Mouse (Mus musculus) MEL (cell line): ENCODE results near the gene Msmp. TPM values are rescaled to one million over a fixed set of nuclear protein-coding genes. Genes with fewer than 3 reads are reported as not detected.

Experiments
- DNase-seq: peaks from one replicate; pipeline ENCODE4 v3.0.0; 2011; ENCODE audit warnings: low read depth, low spot score
- H3K27ac ChIP-seq: 2 replicates; pipeline ENCODE4 v1.5.1; 2012; ENCODE audit warnings: low read depth, mild to moderate bottlenecking, control low read depth, low read length, moderate library complexity; ENCODE audit not compliant: control insufficient read depth
- H3K27me3 ChIP-seq, 2 experiments: fragments of 150-350 bp in 1 of 2; sonication (generic) in 1 of 2; 2 replicates each; pipeline ENCODE4 v1.6.1; 2012; ENCODE audit warnings: low read length in 2 of 2, mild to moderate bottlenecking in 2 of 2, improper control_type of control experiment in 1 of 2, moderate library complexity in 1 of 2; ENCODE audit not compliant: insufficient read depth in 2 of 2, control insufficient read depth in 1 of 2
- H3K36me3 ChIP-seq, 2 experiments: 2 replicates each; pipeline ENCODE4 v1.6.1; 2012 to 2014; ENCODE audit warnings: low read length in 2 of 2, improper control_type of control experiment in 1 of 2, inconsistent platforms in 1 of 2, mild to moderate bottlenecking in 1 of 2; ENCODE audit not compliant: insufficient read depth in 2 of 2, control insufficient read depth in 1 of 2
- H3K4me1 ChIP-seq, 2 experiments: fragments of 150-350 bp in 1 of 2; sonication (generic) in 1 of 2; 2 replicates each; pipeline ENCODE4 v1.6.1; 2012; ENCODE audit warnings: low read length in 2 of 2, improper control_type of control experiment in 1 of 2, mild to moderate bottlenecking in 1 of 2; ENCODE audit not compliant: insufficient read depth in 2 of 2, control insufficient read depth in 1 of 2
- H3K4me3 ChIP-seq, 2 experiments: fragments of 150-350 bp in 1 of 2; sonication (generic) in 1 of 2; 2 replicates each; pipeline ENCODE4 v1.5.1; 2012; ENCODE audit warnings: low read depth in 2 of 2, low read length in 2 of 2, mild to moderate bottlenecking in 2 of 2, moderate library complexity in 2 of 2, control low read depth in 1 of 2, improper control_type of control experiment in 1 of 2; ENCODE audit not compliant: control insufficient read depth in 1 of 2, insufficient read depth in 1 of 2
- H3K79me2 ChIP-seq: 2 replicates; pipeline ENCODE4 v1.6.1; 2012; ENCODE audit warnings: mild to moderate bottlenecking, low read length, moderate library complexity; ENCODE audit not compliant: control insufficient read depth, poor library complexity, insufficient read depth
- H3K9ac ChIP-seq: 2 replicates; pipeline ENCODE4 v1.6.1; 2012; ENCODE audit warnings: low read depth, mild to moderate bottlenecking, control low read depth, low read length, moderate library complexity; ENCODE audit not compliant: control insufficient read depth, poor library complexity, severe bottlenecking
- H3K9me3 ChIP-seq: fragments of 150-350 bp; sonication (generic); replicated peaks from 2 replicates; pipeline ENCODE4 v1.6.1; 2012; ENCODE audit warnings: mild to moderate bottlenecking, low read length, improper control_type of control experiment, moderate library complexity; ENCODE audit not compliant: insufficient read depth
- CHD1 ChIP-seq: IDR thresholded peaks from 2 replicates; pipeline ENCODE4 v1.6.1; 2012; ENCODE audit warnings: low read depth, mild to moderate bottlenecking, inconsistent platforms, low read length, improper control_type of control experiment
- CHD2 ChIP-seq: IDR thresholded peaks from 2 replicates; pipeline ENCODE4 v1.6.1; 2011; ENCODE audit warnings: low read length, improper control_type of control experiment
- E2F4 ChIP-seq: IDR thresholded peaks from 2 replicates; pipeline ENCODE4 v1.6.1; 2011; ENCODE audit warnings: low read depth, low read length, improper control_type of control experiment, borderline replicate concordance
- ELF1 ChIP-seq: IDR thresholded peaks from 2 replicates; pipeline ENCODE4 v1.6.1; 2014; ENCODE audit warnings: low read depth, mild to moderate bottlenecking, inconsistent platforms, low read length, improper control_type of control experiment, moderate library complexity
- EP300 ChIP-seq, 2 experiments: IDR thresholded peaks; 2 replicates each; pipeline ENCODE4 v1.6.1; 2011; ENCODE audit warnings: improper control_type of control experiment in 2 of 2, low read length in 2 of 2, low read depth in 1 of 2, mild to moderate bottlenecking in 1 of 2
- GABPA ChIP-seq: IDR thresholded peaks from 2 replicates; pipeline ENCODE4 v1.6.1; 2012; ENCODE audit warnings: low read depth, mild to moderate bottlenecking, inconsistent platforms, low read length, improper control_type of control experiment, moderate library complexity
- GATA1 ChIP-seq: IDR thresholded peaks from 2 replicates; pipeline ENCODE4 v1.6.1; 2011; ENCODE audit warnings: low read depth, low read length, improper control_type of control experiment
- HCFC1 ChIP-seq: IDR thresholded peaks from 2 replicates; pipeline ENCODE4 v1.6.1; 2012; ENCODE audit warnings: low read depth, mild to moderate bottlenecking, inconsistent platforms, low read length, improper control_type of control experiment, moderate library complexity
- JUND ChIP-seq: IDR thresholded peaks from 2 replicates; pipeline ENCODE4 v1.6.1; 2011; ENCODE audit warnings: low read depth, mild to moderate bottlenecking, improper control_type of control experiment, low read length
- MAX ChIP-seq: IDR thresholded peaks from 2 replicates; pipeline ENCODE4 v1.6.1; 2011; ENCODE audit warnings: low read length, improper control_type of control experiment
- MAZ ChIP-seq: IDR thresholded peaks from 2 replicates; pipeline ENCODE4 v1.6.1; 2012; ENCODE audit warnings: low read depth, mild to moderate bottlenecking, inconsistent platforms, low read length, improper control_type of control experiment
- MXI1 ChIP-seq: IDR thresholded peaks from 2 replicates; pipeline ENCODE4 v1.6.1; 2011; ENCODE audit warnings: mild to moderate bottlenecking, low read depth, low read length, improper control_type of control experiment
- MYB ChIP-seq: IDR thresholded peaks from 2 replicates; pipeline ENCODE4 v1.6.1; 2011; ENCODE audit warnings: mild to moderate bottlenecking, low read depth, low read length, improper control_type of control experiment
- POLR2AphosphoS2 ChIP-seq: IDR thresholded peaks from 2 replicates; pipeline ENCODE4 v1.6.1; 2011; ENCODE audit warnings: low read length, improper control_type of control experiment
- RCOR1 ChIP-seq: IDR thresholded peaks from 2 replicates; pipeline ENCODE4 v1.6.1; 2012; ENCODE audit warnings: low read depth, mild to moderate bottlenecking, inconsistent platforms, low read length, improper control_type of control experiment
- TBP ChIP-seq: IDR thresholded peaks from 2 replicates; pipeline ENCODE4 v1.8.0; 2011; ENCODE audit warnings: low read depth, low read length, improper control_type of control experiment
- TCF12 ChIP-seq: IDR thresholded peaks from 2 replicates; pipeline ENCODE4 v1.6.1; 2014; ENCODE audit warnings: low read depth, mild to moderate bottlenecking, inconsistent platforms, low read length, improper control_type of control experiment, moderate library complexity
- USF2 ChIP-seq, 2 experiments: IDR thresholded peaks; 2 replicates each; pipeline ENCODE4 v1.6.1; 2011 to 2012; ENCODE audit warnings: improper control_type of control experiment in 2 of 2, low read length in 2 of 2, borderline replicate concordance in 1 of 2, inconsistent platforms in 1 of 2, low read depth in 1 of 2, mild to moderate bottlenecking in 1 of 2; ENCODE audit not compliant: insufficient read depth in 1 of 2
- ZC3H11A ChIP-seq: IDR thresholded peaks from 2 replicates; pipeline ENCODE4 v1.6.1; 2012; ENCODE audit warnings: low read depth, mild to moderate bottlenecking, inconsistent platforms, low read length, improper control_type of control experiment
- polyA plus RNA-seq, 2 experiments: library from polyadenylated mRNA; stranded (reverse) in 1 of 2; unstranded in 1 of 2; fragments of >175 nt in 1 of 2; fragments of >200 nt in 1 of 2; gene quantifications; 2 replicates each; pipeline versions ENCODE4 v1.2.1 to v1.2.4; 2012; ENCODE audit warnings: low replicate concordance in 2 of 2, low read depth in 1 of 2; ENCODE audit not compliant: insufficient read length in 2 of 2, insufficient read depth in 1 of 2, missing spikeins in 1 of 2
- total RNA-seq: library from RNA; depleted of rRNA; stranded (reverse); fragments of 300-350 nt; gene quantifications from 2 replicates; pipeline ENCODE4 v1.2.3, GENCODE M21; 2012

Gene Msmp
- total and polyA plus RNA-seq, 3 experiments = 0.73 to 2.5 TPM; not detected in 1

DNA sequence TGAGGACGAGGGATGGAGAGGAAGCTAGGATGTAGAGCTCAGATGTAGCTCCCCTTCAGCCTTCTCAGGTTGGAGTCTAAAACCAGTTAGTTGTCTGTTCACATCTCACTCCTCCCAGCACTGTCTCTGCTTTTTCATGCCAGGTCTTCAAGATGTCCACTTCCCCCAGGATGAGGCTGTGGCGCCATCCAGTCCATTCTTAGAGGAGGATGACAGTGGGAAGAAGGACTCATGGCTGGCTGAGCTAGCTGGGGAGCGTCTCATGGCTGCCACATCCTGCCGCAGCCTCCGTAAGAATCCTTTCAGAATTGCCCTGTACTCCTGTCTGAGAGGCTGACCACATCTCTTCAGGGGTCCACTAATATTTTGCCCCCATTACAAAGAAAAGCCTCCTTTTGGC, 3.6 kb downstream of the Msmp start:
- H3K27ac ChIP-seq = no peak overlapping the region
- peaks cover 0 to 3% of the 10 kb centered on the region in 2 experiments; a peak in 2 of 4 replicates for H3K36me3 ChIP-seq
- H3K79me2 ChIP-seq = peaks cover 21% of the 10 kb centered on the region
- H3K9ac ChIP-seq = no peak overlapping the region
- TF ChIP-seq MAX (no peak), MYB (no peak), TCF12 (no peak), USF2 (IDR thresholded peaks at IDR 0.05; ENCODE audit: borderline replicate concordance in 1 of 2, insufficient read depth in 1 of 2, low read depth in 1 of 2, low read length in 2 of 2) (no peak), ELF1 (no peak), EP300 (IDR thresholded peaks at IDR 0.05; ENCODE audit: low read depth in 1 of 2, low read length in 2 of 2) (no peak), CHD2 (no peak), GATA1 (no peak)
- H3K4me3 ChIP-seq = no peak overlapping the region
- no peaks in the 10 kb centered on the region for H3K27me3 ChIP-seq
- DNase-seq = no peak
- H3K9me3 ChIP-seq = no peaks in the 10 kb centered on the region
- H3K4me1 ChIP-seq = peaks cover 7 to 19% of the 10 kb centered on the region in 2 experiments

DNA sequence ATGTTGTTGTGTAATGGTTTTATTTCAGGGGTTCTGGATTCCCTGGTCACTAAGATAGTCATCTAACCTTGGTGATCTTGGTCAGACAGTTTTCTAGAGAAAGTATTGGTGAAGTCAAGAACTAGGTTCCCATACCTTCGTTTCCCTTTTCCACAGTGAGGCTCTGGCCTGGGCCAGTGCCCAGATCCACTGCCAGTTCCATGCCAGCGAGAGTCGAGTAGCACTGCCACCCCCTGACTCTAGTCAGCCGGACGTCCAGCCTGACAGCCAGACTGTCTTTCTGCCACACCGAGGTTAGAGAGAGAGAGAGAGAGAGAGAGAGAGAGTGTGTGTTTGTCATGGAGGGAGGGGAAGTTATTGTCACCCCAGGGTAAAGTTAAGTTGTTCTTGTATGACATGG, 4.6 kb downstream of the Msmp start:
- Histone ChIP-seq H3K27me3 (no peaks in the 10 kb centered on the region), H3K9ac (peak overlapping the region; percentile 93), H3K79me2 (peaks cover 21% of the 10 kb centered on the region), H3K4me1 (peaks cover 7 to 21% of the 10 kb centered on the region in 2 experiments)
- TF ChIP-seq MAX = no peak
- no peak for TF ChIP-seq ZC3H11A
- TF ChIP-seq GABPA = no peak
- TF ChIP-seq E2F4 = no peak
- no peak for TF ChIP-seq MAZ
- TF ChIP-seq MXI1 = no peak
- TF ChIP-seq TBP = no peak
- no peak for TF ChIP-seq POLR2AphosphoS2
- no peak for TF ChIP-seq RCOR1
- no peak for TF ChIP-seq CHD1
- TF ChIP-seq MYB = no peak
- TF ChIP-seq JUND = no peak
- TF ChIP-seq HCFC1 = no peak
- TF ChIP-seq, all 39 proteins: peak for 0
- Histone ChIP-seq H3K9me3 (no peaks in the 10 kb centered on the region), H3K27ac (no peak overlapping the region), H3K4me3 (peak overlapping the region; percentile 93 to 95; a peak in 3 of 4 replicates), H3K36me3 (peaks cover 0 to 3% of the 10 kb centered on the region in 2 experiments; a peak in 2 of 4 replicates)
- DNase-seq = no peak
